Mouse (Mus musculus): ENCODE measurements at regions not wholly inside any gene's neighbourhood (a gene's known extent, or its start where the extent isn't known, plus 50 kb on each side); places are given as distances from the start of the nearest gene placed in this dataset.

DNA sequence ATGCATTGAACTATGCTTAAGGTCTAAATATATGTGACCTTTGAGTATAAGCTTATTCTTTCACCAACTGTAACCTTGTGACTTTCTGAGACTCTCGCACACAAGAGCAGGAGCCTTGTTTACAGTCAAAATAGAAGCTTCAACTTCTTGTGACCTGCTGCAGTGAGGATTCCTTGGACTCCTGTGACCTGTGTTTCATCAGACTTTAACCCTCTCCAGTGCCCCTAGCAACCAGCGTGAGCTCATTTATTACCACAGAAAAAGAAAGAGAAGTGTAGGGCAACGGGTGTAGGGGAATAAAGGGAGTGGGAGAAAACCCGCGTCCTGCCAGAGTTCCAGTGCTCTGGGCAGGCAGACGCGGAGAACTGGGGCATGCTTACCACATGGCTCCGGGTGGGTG, 52.3 kb upstream of the Ptgfr start:
- no peak for TF ChIP-seq CTCF (IDR thresholded peaks at IDR 0.05)
- no peak for TF ChIP-seq EP300 (IDR thresholded peaks at IDR 0.05)

Measured in lung, postnatal 0 days (tissue).